Mouse (Mus musculus): ENCODE measurements around the gene Palb2.
"Not testable (repeated sequence)": the region's sequence is repeated elsewhere in the genome, so short reads cannot be mapped to it uniquely, and the experiment has no call there.

Gene Palb2

GRCm38 (mm10) chr7:122125636-122126035 lies 7.1 kb downstream of the Palb2 start:
- TF ChIP-seq POU5F1 (IDR thresholded peaks at IDR 0.05; ENCODE audit: borderline replicate concordance, low read length) (no peak), CTCF (conservative IDR thresholded peaks at IDR 0.05; ENCODE audit: low read length) (peak; percentile 58)
- Histone ChIP-seq H3K4me3 (replicated peaks; ENCODE audit: low read length) (no peak overlapping the region), H3K36me3 (ENCODE audit: insufficient read depth, low read length) (peaks cover 96% of the 10 kb centered on the region), H3K4me1 (replicated peaks; ENCODE audit: low read depth, low read length) (no peaks in the 10 kb centered on the region), H3K27me3 (ENCODE audit: insufficient read depth, low read length) (no peaks in the 10 kb centered on the region), H3K9me3 (ENCODE audit: low read length) (no peaks in the 10 kb centered on the region)

GRCm38 (mm10) chr7:122123518-122123917 lies 9.3 kb downstream of the Palb2 start:
- Histone ChIP-seq H3K9me3 (ENCODE audit: low read length) (no peaks in the 10 kb centered on the region), H3K4me1 (replicated peaks; ENCODE audit: low read depth, low read length) (no peaks in the 10 kb centered on the region), H3K36me3 (ENCODE audit: insufficient read depth, low read length) (peaks cover 95% of the 10 kb centered on the region), H3K27me3 (ENCODE audit: insufficient read depth, low read length) (no peaks in the 10 kb centered on the region), H3K4me3 (replicated peaks; ENCODE audit: low read length) (no peak overlapping the region)
- TF ChIP-seq NANOG (IDR thresholded peaks at IDR 0.05; ENCODE audit: borderline replicate concordance, low read length) (no peak), CTCF (conservative IDR thresholded peaks at IDR 0.05; ENCODE audit: low read length) (no peak), POU5F1 (IDR thresholded peaks at IDR 0.05; ENCODE audit: borderline replicate concordance, low read length) (no peak)

- no peak for TF ChIP-seq CTCF (conservative IDR thresholded peaks at IDR 0.05; ENCODE audit: low read length)
- no peak for TF ChIP-seq POU5F1 (IDR thresholded peaks at IDR 0.05; ENCODE audit: borderline replicate concordance, low read length)
- TF ChIP-seq NANOG (IDR thresholded peaks at IDR 0.05; ENCODE audit: borderline replicate concordance, low read length): no peak
- H3K27me3 ChIP-seq (ENCODE audit: insufficient read depth, low read length): no peaks in the 10 kb centered on the region
- H3K4me1 ChIP-seq (replicated peaks; ENCODE audit: low read depth, low read length): peaks cover 6% of the 10 kb centered on the region; the same call in 1 of the 2 replicates
- H3K36me3 ChIP-seq (ENCODE audit: insufficient read depth, low read length): peaks cover 58% of the 10 kb centered on the region
- no peaks in the 10 kb centered on the region for H3K9me3 ChIP-seq (ENCODE audit: low read length)
- H3K4me3 ChIP-seq (replicated peaks; ENCODE audit: low read length): no peak overlapping the region
Measured at GRCm38 (mm10) chr7:122108206-122108605, 24.6 kb downstream of the Palb2 start.

GRCm38 (mm10) chr7:122101747-122102244 lies 31.0 kb downstream of the Palb2 start, which contains the start of gene Ndufab1:
Gene Ndufab1 (minus strand): TSS chr7:122101886.
- peaks cover 33% of the 10 kb centered on the region for H3K4me1 ChIP-seq (replicated peaks; ENCODE audit: low read depth, low read length)
- H3K27me3 ChIP-seq (ENCODE audit: insufficient read depth, low read length): no peaks in the 10 kb centered on the region
- H3K4me3 ChIP-seq (replicated peaks; ENCODE audit: low read length): peak within 1 kb of the TSS; percentile 89
- H3K9me3 ChIP-seq (ENCODE audit: low read length): no peaks in the 10 kb centered on the region
- peaks cover 32% of the 10 kb centered on the region for H3K36me3 ChIP-seq (ENCODE audit: insufficient read depth, low read length)
- 0 out of 2 replicates have a peak, but pooled peaks have one; percentile 5 for TF ChIP-seq CTCF (conservative IDR thresholded peaks at IDR 0.05; ENCODE audit: low read length)
- no peak for TF ChIP-seq POU5F1 (IDR thresholded peaks at IDR 0.05; ENCODE audit: borderline replicate concordance, low read length)
- no peak for TF ChIP-seq NANOG (IDR thresholded peaks at IDR 0.05; ENCODE audit: borderline replicate concordance, low read length)

- Histone ChIP-seq H3K4me1 (replicated peaks; ENCODE audit: low read depth, low read length) (peaks cover 35% of the 10 kb centered on the region), H3K36me3 (ENCODE audit: insufficient read depth, low read length) (peaks cover 34% of the 10 kb centered on the region), H3K4me3 (replicated peaks; ENCODE audit: low read length) (peak overlapping the region; percentile 89)
- H3K27me3 ChIP-seq (ENCODE audit: insufficient read depth, low read length); H3K9me3 ChIP-seq (ENCODE audit: low read length): not testable (repeated sequence)
Measured at GRCm38 (mm10) chr7:122101014-122101746, 31.6 kb downstream of the Palb2 start.

GRCm38 (mm10) chr7:122099222-122099621 lies 33.6 kb downstream of the Palb2 start:
- Histone ChIP-seq H3K27me3 (ENCODE audit: insufficient read depth, low read length) (no peaks in the 10 kb centered on the region), H3K4me1 (replicated peaks; ENCODE audit: low read depth, low read length) (peaks cover 51% of the 10 kb centered on the region), H3K4me3 (replicated peaks; ENCODE audit: low read length) (no peak overlapping the region), H3K9me3 (ENCODE audit: low read length) (no peaks in the 10 kb centered on the region), H3K36me3 (ENCODE audit: insufficient read depth, low read length) (peaks cover 53% of the 10 kb centered on the region)
- TF ChIP-seq CTCF (conservative IDR thresholded peaks at IDR 0.05; ENCODE audit: low read length) (peak; percentile 84), POU5F1 (IDR thresholded peaks at IDR 0.05; ENCODE audit: borderline replicate concordance, low read length) (no peak)

- Histone ChIP-seq H3K4me1 (replicated peaks; ENCODE audit: low read depth, low read length) (peaks cover 51% of the 10 kb centered on the region), H3K27me3 (ENCODE audit: insufficient read depth, low read length) (no peaks in the 10 kb centered on the region), H3K9me3 (ENCODE audit: low read length) (no peaks in the 10 kb centered on the region), H3K36me3 (ENCODE audit: insufficient read depth, low read length) (peaks cover 65% of the 10 kb centered on the region), H3K4me3 (replicated peaks; ENCODE audit: low read length) (no peak overlapping the region)
- no peak for TF ChIP-seq CTCF (conservative IDR thresholded peaks at IDR 0.05; ENCODE audit: low read length)
- no peak for TF ChIP-seq NANOG (IDR thresholded peaks at IDR 0.05; ENCODE audit: borderline replicate concordance, low read length)
- no peak for TF ChIP-seq POU5F1 (IDR thresholded peaks at IDR 0.05; ENCODE audit: borderline replicate concordance, low read length)
Measured at GRCm38 (mm10) chr7:122098009-122098408, 34.8 kb downstream of the Palb2 start.

- Histone ChIP-seq H3K9me3 (ENCODE audit: low read length) (no peaks in the 10 kb centered on the region), H3K4me3 (replicated peaks; ENCODE audit: low read length) (no peak overlapping the region), H3K4me1 (replicated peaks; ENCODE audit: low read depth, low read length) (peaks cover 41% of the 10 kb centered on the region), H3K36me3 (ENCODE audit: insufficient read depth, low read length) (peaks cover 92% of the 10 kb centered on the region), H3K27me3 (ENCODE audit: insufficient read depth, low read length) (no peaks in the 10 kb centered on the region)
- TF ChIP-seq CTCF (conservative IDR thresholded peaks at IDR 0.05; ENCODE audit: low read length): 0 out of 2 replicates have a peak, but pooled peaks have one; percentile 3
- no peak for TF ChIP-seq POU5F1 (IDR thresholded peaks at IDR 0.05; ENCODE audit: borderline replicate concordance, low read length)
Measured at GRCm38 (mm10) chr7:122094564-122095330, 38.0 kb downstream of the Palb2 start.

All from E14TG2a.4 (cell line).